Mouse (Mus musculus): ENCODE measurements around the gene Frmpd3.

Gene Frmpd3

DNA sequence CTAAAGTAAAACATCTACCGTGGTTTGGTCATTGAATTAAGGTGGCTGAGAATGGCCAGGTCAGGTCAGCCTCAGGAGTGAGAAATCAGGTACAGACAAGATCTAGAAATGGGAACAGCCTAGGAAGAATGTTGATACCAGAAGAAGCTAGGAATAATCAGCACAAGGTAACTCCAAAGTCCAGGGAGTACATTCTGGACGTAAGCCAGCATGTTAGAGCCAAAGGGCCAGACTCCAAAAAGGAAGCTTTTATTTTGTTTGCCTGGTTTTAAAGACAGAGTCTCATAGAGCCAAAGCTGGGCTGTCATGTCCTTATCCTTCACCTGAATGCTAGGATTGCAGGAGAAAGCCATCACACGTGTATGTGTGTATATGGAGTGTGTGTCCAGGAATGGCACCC is 108.0 kb downstream of the Frmpd3 start:
- DNase-seq (ENCODE audit: low read depth in 2 of 2, low spot score in 2 of 2) = no peak

- DNase-seq (ENCODE audit: low read depth in 2 of 2, low spot score in 2 of 2) = peak; percentile 80 to 85
Observed at GRCm38 (mm10) chrX:140456279-140456731, 114.2 kb downstream of the Frmpd3 start, which contains the start of gene Prps1. Gene Prps1 (plus strand): TSS chrX:140456613.

GRCm38 (mm10) chrX:140456751-140457491 is 114.9 kb downstream of the Frmpd3 start:
- peak in 1 of 2 experiments; percentile 11 for DNase-seq (ENCODE audit: low read depth in 2 of 2, low spot score in 2 of 2)

- DNase-seq (ENCODE audit: low read depth in 2 of 2, low spot score in 2 of 2) = no peak
Observed at GRCm38 (mm10) chrX:140457502-140457901, 115.4 kb downstream of the Frmpd3 start.

DNA sequence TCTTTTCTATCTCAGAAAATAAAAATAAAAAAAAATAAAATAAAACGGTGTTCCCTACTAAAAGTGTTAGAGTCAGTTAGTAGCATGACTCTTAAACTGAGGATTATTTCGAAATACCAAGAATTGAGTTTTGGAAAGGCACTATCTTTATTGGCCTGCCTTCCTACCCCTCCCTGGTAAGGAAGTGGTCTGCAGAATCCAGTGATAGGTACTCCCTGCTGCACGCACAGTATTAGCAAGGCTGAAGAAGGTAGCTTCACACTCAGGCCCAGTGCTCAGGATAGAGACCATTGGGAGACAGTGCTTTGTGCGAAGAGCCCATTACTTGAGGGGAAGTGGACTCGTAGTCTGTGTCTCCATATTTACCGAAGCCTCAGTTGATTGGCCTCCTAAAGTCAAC is 136.2 kb downstream of the Frmpd3 start:
- no peak for DNase-seq (ENCODE audit: low read depth in 2 of 2, low spot score in 2 of 2)

- peak; percentile 24 to 47 for DNase-seq (ENCODE audit: low read depth in 2 of 2, low spot score in 2 of 2)
Observed at GRCm38 (mm10) chrX:140479171-140479570, 137.1 kb downstream of the Frmpd3 start.
